Mouse (Mus musculus) MEL (cell line): ENCODE measurements around the gene Ccdc151. TPM values are rescaled to one million over a fixed set of nuclear protein-coding genes. Genes with fewer than 3 reads are reported as not detected.

Experiments used
- DNase-seq: peaks from one replicate; pipeline ENCODE4 v3.0.0; 2011; ENCODE audit warnings: low read depth, low spot score
- H3K27ac ChIP-seq: 2 replicates; pipeline ENCODE4 v1.5.1; 2012; ENCODE audit warnings: low read depth, mild to moderate bottlenecking, control low read depth, low read length, moderate library complexity; ENCODE audit not compliant: control insufficient read depth
- H3K27me3 ChIP-seq, 2 experiments: fragments of 150-350 bp in 1 of 2; sonication (generic) in 1 of 2; 2 replicates each; pipeline ENCODE4 v1.6.1; 2012; ENCODE audit warnings: low read length in 2 of 2, mild to moderate bottlenecking in 2 of 2, improper control_type of control experiment in 1 of 2, moderate library complexity in 1 of 2; ENCODE audit not compliant: insufficient read depth in 2 of 2, control insufficient read depth in 1 of 2
- H3K36me3 ChIP-seq, 2 experiments: 2 replicates each; pipeline ENCODE4 v1.6.1; 2012 to 2014; ENCODE audit warnings: low read length in 2 of 2, improper control_type of control experiment in 1 of 2, inconsistent platforms in 1 of 2, mild to moderate bottlenecking in 1 of 2; ENCODE audit not compliant: insufficient read depth in 2 of 2, control insufficient read depth in 1 of 2
- H3K4me1 ChIP-seq, 2 experiments: fragments of 150-350 bp in 1 of 2; sonication (generic) in 1 of 2; 2 replicates each; pipeline ENCODE4 v1.6.1; 2012; ENCODE audit warnings: low read length in 2 of 2, improper control_type of control experiment in 1 of 2, mild to moderate bottlenecking in 1 of 2; ENCODE audit not compliant: insufficient read depth in 2 of 2, control insufficient read depth in 1 of 2
- H3K4me3 ChIP-seq, 2 experiments: fragments of 150-350 bp in 1 of 2; sonication (generic) in 1 of 2; 2 replicates each; pipeline ENCODE4 v1.5.1; 2012; ENCODE audit warnings: low read depth in 2 of 2, low read length in 2 of 2, mild to moderate bottlenecking in 2 of 2, moderate library complexity in 2 of 2, control low read depth in 1 of 2, improper control_type of control experiment in 1 of 2; ENCODE audit not compliant: control insufficient read depth in 1 of 2, insufficient read depth in 1 of 2
- H3K79me2 ChIP-seq: 2 replicates; pipeline ENCODE4 v1.6.1; 2012; ENCODE audit warnings: mild to moderate bottlenecking, low read length, moderate library complexity; ENCODE audit not compliant: control insufficient read depth, poor library complexity, insufficient read depth
- H3K9ac ChIP-seq: 2 replicates; pipeline ENCODE4 v1.6.1; 2012; ENCODE audit warnings: low read depth, mild to moderate bottlenecking, control low read depth, low read length, moderate library complexity; ENCODE audit not compliant: control insufficient read depth, poor library complexity, severe bottlenecking
- H3K9me3 ChIP-seq: fragments of 150-350 bp; sonication (generic); replicated peaks from 2 replicates; pipeline ENCODE4 v1.6.1; 2012; ENCODE audit warnings: mild to moderate bottlenecking, low read length, improper control_type of control experiment, moderate library complexity; ENCODE audit not compliant: insufficient read depth
- CHD1 ChIP-seq: IDR thresholded peaks from 2 replicates; pipeline ENCODE4 v1.6.1; 2012; ENCODE audit warnings: low read depth, mild to moderate bottlenecking, inconsistent platforms, low read length, improper control_type of control experiment
- CHD2 ChIP-seq: IDR thresholded peaks from 2 replicates; pipeline ENCODE4 v1.6.1; 2011; ENCODE audit warnings: low read length, improper control_type of control experiment
- CTCF ChIP-seq, 3 experiments: IDR thresholded peaks in 2 of 3; conservative IDR thresholded peaks in 1 of 3; 2 replicates each; pipeline ENCODE4 v1.5.1; 2011 to 2012; ENCODE audit warnings: low read length in 3 of 3, low read depth in 2 of 3, mild to moderate bottlenecking in 2 of 3, improper control_type of control experiment in 1 of 3, inconsistent platforms in 1 of 3, mixed read lengths in 1 of 3, moderate library complexity in 1 of 3; ENCODE audit not compliant: control insufficient read depth in 1 of 3, insufficient read depth in 1 of 3, poor library complexity in 1 of 3, severe bottlenecking in 1 of 3
- ELF1 ChIP-seq: IDR thresholded peaks from 2 replicates; pipeline ENCODE4 v1.6.1; 2014; ENCODE audit warnings: low read depth, mild to moderate bottlenecking, inconsistent platforms, low read length, improper control_type of control experiment, moderate library complexity
- EP300 ChIP-seq, 2 experiments: IDR thresholded peaks; 2 replicates each; pipeline ENCODE4 v1.6.1; 2011; ENCODE audit warnings: improper control_type of control experiment in 2 of 2, low read length in 2 of 2, low read depth in 1 of 2, mild to moderate bottlenecking in 1 of 2
- ETS1 ChIP-seq: IDR thresholded peaks from 2 replicates; pipeline ENCODE4 v1.6.1; 2012; ENCODE audit warnings: low read depth, mild to moderate bottlenecking, inconsistent platforms, low read length, improper control_type of control experiment, moderate library complexity
- JUND ChIP-seq: IDR thresholded peaks from 2 replicates; pipeline ENCODE4 v1.6.1; 2011; ENCODE audit warnings: low read depth, mild to moderate bottlenecking, improper control_type of control experiment, low read length
- MAX ChIP-seq: IDR thresholded peaks from 2 replicates; pipeline ENCODE4 v1.6.1; 2011; ENCODE audit warnings: low read length, improper control_type of control experiment
- MAZ ChIP-seq: IDR thresholded peaks from 2 replicates; pipeline ENCODE4 v1.6.1; 2012; ENCODE audit warnings: low read depth, mild to moderate bottlenecking, inconsistent platforms, low read length, improper control_type of control experiment
- MYB ChIP-seq: IDR thresholded peaks from 2 replicates; pipeline ENCODE4 v1.6.1; 2011; ENCODE audit warnings: mild to moderate bottlenecking, low read depth, low read length, improper control_type of control experiment
- MYC ChIP-seq: IDR thresholded peaks from 2 replicates; pipeline ENCODE4 v1.6.1; 2011; ENCODE audit warnings: low read depth, mild to moderate bottlenecking, low read length, improper control_type of control experiment, moderate library complexity
- NRF1 ChIP-seq: IDR thresholded peaks from 2 replicates; pipeline ENCODE4 v1.6.1; 2014; ENCODE audit warnings: low read depth, mild to moderate bottlenecking, inconsistent platforms, low read length, improper control_type of control experiment, moderate library complexity; ENCODE audit not compliant: poor library complexity, insufficient read depth, severe bottlenecking
- POLR2A ChIP-seq, 2 experiments: IDR thresholded peaks; 2 replicates each; pipeline ENCODE4 v1.6.1; 2011 to 2012; ENCODE audit warnings: low read length in 2 of 2, mild to moderate bottlenecking in 2 of 2, control low read depth in 1 of 2, improper control_type of control experiment in 1 of 2, low read depth in 1 of 2, moderate library complexity in 1 of 2; ENCODE audit not compliant: control insufficient read depth in 1 of 2, insufficient read depth in 1 of 2, poor library complexity in 1 of 2
- POLR2AphosphoS2 ChIP-seq: IDR thresholded peaks from 2 replicates; pipeline ENCODE4 v1.6.1; 2011; ENCODE audit warnings: low read length, improper control_type of control experiment
- RAD21 ChIP-seq: IDR thresholded peaks from 2 replicates; pipeline ENCODE4 v1.6.1; 2011; ENCODE audit warnings: mild to moderate bottlenecking, low read depth, low read length, improper control_type of control experiment
- SMC3 ChIP-seq: IDR thresholded peaks from 2 replicates; pipeline ENCODE4 v1.6.1; 2011; ENCODE audit warnings: low read depth, low read length, improper control_type of control experiment
- TCF12 ChIP-seq: IDR thresholded peaks from 2 replicates; pipeline ENCODE4 v1.6.1; 2014; ENCODE audit warnings: low read depth, mild to moderate bottlenecking, inconsistent platforms, low read length, improper control_type of control experiment, moderate library complexity
- USF2 ChIP-seq, 2 experiments: IDR thresholded peaks; 2 replicates each; pipeline ENCODE4 v1.6.1; 2011 to 2012; ENCODE audit warnings: improper control_type of control experiment in 2 of 2, low read length in 2 of 2, borderline replicate concordance in 1 of 2, inconsistent platforms in 1 of 2, low read depth in 1 of 2, mild to moderate bottlenecking in 1 of 2; ENCODE audit not compliant: insufficient read depth in 1 of 2
- ZKSCAN1 ChIP-seq: IDR thresholded peaks from 2 replicates; pipeline ENCODE4 v1.6.1; 2012; ENCODE audit warnings: low read depth, mild to moderate bottlenecking, inconsistent platforms, low read length, improper control_type of control experiment, moderate library complexity
- polyA plus RNA-seq, 2 experiments: library from polyadenylated mRNA; stranded (reverse) in 1 of 2; unstranded in 1 of 2; fragments of >175 nt in 1 of 2; fragments of >200 nt in 1 of 2; gene quantifications; 2 replicates each; pipeline versions ENCODE4 v1.2.1 to v1.2.4; 2012; ENCODE audit warnings: low replicate concordance in 2 of 2, low read depth in 1 of 2; ENCODE audit not compliant: insufficient read length in 2 of 2, insufficient read depth in 1 of 2, missing spikeins in 1 of 2
- total RNA-seq: library from RNA; depleted of rRNA; stranded (reverse); fragments of 300-350 nt; gene quantifications from 2 replicates; pipeline ENCODE4 v1.2.3, GENCODE M21; 2012

The Ccdc151 gene
- total and polyA plus RNA-seq, 3 experiments = 0.19 to 0.99 TPM; not detected in 1

DNA sequence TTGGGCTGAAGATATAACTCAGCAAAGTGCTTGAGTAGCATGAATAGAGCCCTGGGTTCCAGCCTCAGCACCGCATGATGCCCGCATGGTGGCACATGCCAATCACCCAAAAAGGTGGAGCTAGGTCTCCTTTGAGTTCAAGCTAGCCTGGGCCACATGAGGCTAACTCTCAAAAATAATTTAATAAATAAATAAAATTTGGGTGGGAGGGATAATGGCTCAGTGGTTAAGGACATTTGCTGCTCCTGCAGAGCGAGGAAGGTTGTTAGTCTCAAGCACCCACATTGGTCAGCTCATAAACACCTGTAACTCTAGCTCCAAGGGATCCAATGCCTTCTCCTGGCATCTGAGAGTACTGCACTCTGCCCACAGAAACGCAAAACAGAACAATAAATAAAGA, 801 bp downstream of the Ccdc151 start:
- H3K27me3 ChIP-seq = peaks cover 0 to 4% of the 10 kb centered on the region in 2 experiments; a peak in 2 of 4 replicates
- H3K36me3 ChIP-seq = peaks cover 8 to 22% of the 10 kb centered on the region in 2 experiments
- TF ChIP-seq POLR2A (IDR thresholded peaks at IDR 0.05; ENCODE audit: control insufficient read depth in 1 of 2, insufficient read depth in 1 of 2, low read depth in 1 of 2, low read length in 2 of 2, poor library complexity in 1 of 2) (no peak), MYB (no peak)
- peaks cover 26% of the 10 kb centered on the region for H3K79me2 ChIP-seq
- H3K9me3 ChIP-seq = no peaks in the 10 kb centered on the region
- H3K27ac ChIP-seq = no peak overlapping the region
- peaks cover 3 to 22% of the 10 kb centered on the region in 2 experiments for H3K4me1 ChIP-seq
- no peak overlapping the region for H3K4me3 ChIP-seq
- no peak overlapping the region for H3K9ac ChIP-seq
- DNase-seq = no peak

DNA sequence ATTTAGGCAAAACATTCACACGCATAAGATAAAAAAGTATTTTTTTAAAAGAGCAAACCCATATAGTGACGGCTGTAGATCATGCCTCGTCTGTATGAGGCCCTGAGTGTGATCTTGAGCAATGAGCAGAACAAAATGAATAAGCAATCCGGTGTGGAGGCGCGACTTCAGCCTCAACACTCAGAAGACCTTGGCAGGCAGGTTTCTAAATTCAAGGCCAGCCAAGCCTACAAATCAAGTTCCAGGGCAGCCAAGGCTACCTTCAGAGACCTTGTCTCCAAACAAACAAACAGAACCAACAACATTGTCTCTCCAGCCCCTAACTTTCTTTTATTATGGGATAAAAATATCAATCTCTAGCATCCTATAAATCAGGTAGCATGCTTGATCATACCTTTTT, 2.1 kb downstream of the Ccdc151 start:
- H3K27me3 ChIP-seq = peaks cover 0 to 4% of the 10 kb centered on the region in 2 experiments; a peak in 2 of 4 replicates
- DNase-seq = no peak
- peaks cover 2 to 20% of the 10 kb centered on the region in 2 experiments for H3K36me3 ChIP-seq
- no peaks in the 10 kb centered on the region for H3K9me3 ChIP-seq
- H3K4me3 ChIP-seq = no peak overlapping the region
- TF ChIP-seq CHD1 (no peak), POLR2A (IDR thresholded peaks at IDR 0.05; ENCODE audit: control insufficient read depth in 1 of 2, insufficient read depth in 1 of 2, low read depth in 1 of 2, low read length in 2 of 2, poor library complexity in 1 of 2) (no peak), ZKSCAN1 (no peak), RAD21 (no peak), CTCF (IDR thresholded peaks at IDR 0.05 in 2 of 3, conservative IDR thresholded peaks at IDR 0.05 in 1 of 3; ENCODE audit: control insufficient read depth in 1 of 3, insufficient read depth in 1 of 3, low read depth in 2 of 3, low read length in 3 of 3, poor library complexity in 1 of 3, severe bottlenecking in 1 of 3) (no peak), JUND (no peak), POLR2AphosphoS2 (no peak), MAZ (no peak), NRF1 (no peak), ETS1 (no peak), USF2 (IDR thresholded peaks at IDR 0.05; ENCODE audit: borderline replicate concordance in 1 of 2, insufficient read depth in 1 of 2, low read depth in 1 of 2, low read length in 2 of 2) (no peak), CHD2 (no peak), TCF12 (no peak), ELF1 (no peak), MAX (no peak), EP300 (IDR thresholded peaks at IDR 0.05; ENCODE audit: low read depth in 1 of 2, low read length in 2 of 2) (no peak), MYC (no peak), SMC3 (no peak)
- H3K79me2 ChIP-seq = peaks cover 23% of the 10 kb centered on the region
- peaks cover 3 to 22% of the 10 kb centered on the region in 2 experiments for H3K4me1 ChIP-seq
- no peak overlapping the region for H3K9ac ChIP-seq
- no peak overlapping the region for H3K27ac ChIP-seq
